Mouse (Mus musculus) activated CD4-positive, CD25-positive, alpha-beta regulatory T cell, adult 4 months (primary cell): ENCODE measurements around the gene Nfia. TPM values are rescaled to one million over a fixed set of nuclear protein-coding genes. Genes with fewer than 3 reads are reported as not detected.

Experiments used
- ATAC-seq: one replicate; pipeline ENCODE4 v1.8.0; 2017
- polyA plus RNA-seq, 2 experiments: library from polyadenylated mRNA; unstranded; fragments of 100-300 nt; shearing (Covaris generic); gene quantifications; one replicate each; pipeline ENCODE4 v1.2.1; 2017

Nfia gene
- 10 to 100 TPM in 1 of 2 experiments, 1 to 10 TPM in 1; 7.3 to 12.6 TPM for polyA plus RNA-seq

GRCm38 (mm10) chr4:97772641-97773040 is at the start of gene Nfia:
TSS of gene Nfia (plus strand) at chr4:97772734.
- ATAC-seq, result no peak

GRCm38 (mm10) chr4:97723374-97723773 is 49.2 kb upstream of the Nfia start:
- no peak for ATAC-seq

- no peak for ATAC-seq
Measured at GRCm38 (mm10) chr4:97728520-97728919, 44.0 kb upstream of the Nfia start.

- ATAC-seq, result no peak
Measured at GRCm38 (mm10) chr4:97729999-97730398, 42.5 kb upstream of the Nfia start.

- no peak for ATAC-seq
Measured at GRCm38 (mm10) chr4:97730416-97730815, 42.1 kb upstream of the Nfia start.

- no peak for ATAC-seq
Measured at GRCm38 (mm10) chr4:97733392-97733791, 39.1 kb upstream of the Nfia start.

GRCm38 (mm10) chr4:97743932-97744331 is 28.6 kb upstream of the Nfia start:
- no peak for ATAC-seq

GRCm38 (mm10) chr4:97745296-97746105 is 27.0 kb upstream of the Nfia start:
- peak; percentile 80 for ATAC-seq

- ATAC-seq, result no peak
Measured at GRCm38 (mm10) chr4:97746106-97746900, 26.2 kb upstream of the Nfia start.

GRCm38 (mm10) chr4:97750401-97750800 is 22.1 kb upstream of the Nfia start:
- no peak for ATAC-seq

- ATAC-seq, result peak; percentile 86
Measured at GRCm38 (mm10) chr4:97751030-97751482, 21.5 kb upstream of the Nfia start.

- ATAC-seq, result peak; percentile 44
Measured at GRCm38 (mm10) chr4:97751483-97752251, 20.9 kb upstream of the Nfia start.

GRCm38 (mm10) chr4:97752276-97753010 is 20.1 kb upstream of the Nfia start:
- no peak for ATAC-seq

- no peak for ATAC-seq
Measured at GRCm38 (mm10) chr4:97753521-97753920, 19.0 kb upstream of the Nfia start.

- ATAC-seq, result no peak
Measured at GRCm38 (mm10) chr4:97754241-97754640, 18.3 kb upstream of the Nfia start.

- ATAC-seq, result peak; percentile 43
Measured at GRCm38 (mm10) chr4:97757207-97757977, 15.1 kb upstream of the Nfia start.

GRCm38 (mm10) chr4:97757978-97758461 is 14.5 kb upstream of the Nfia start:
- ATAC-seq, result peak; percentile 58

GRCm38 (mm10) chr4:97758661-97759060 is 13.9 kb upstream of the Nfia start:
- no peak for ATAC-seq

GRCm38 (mm10) chr4:97764616-97765015 is 7.9 kb upstream of the Nfia start:
- ATAC-seq, result no peak

GRCm38 (mm10) chr4:97765341-97766020 is 7.1 kb upstream of the Nfia start:
- no peak for ATAC-seq
